Mouse (Mus musculus) intestine, postnatal 0 days (tissue): ENCODE data around the gene Sh3pxd2a. TPM values are rescaled to one million over a fixed set of nuclear protein-coding genes. Genes with fewer than 3 reads are reported as not detected.

Experiments
- ATAC-seq: fragments of 200-750 bp; cut with Nextera tagmentation; 2 replicates; pipeline ENCODE4 v1.8.0; 2017; ENCODE audit warnings: mild to moderate bottlenecking, moderate TSS enrichment, moderate library complexity
- H3K27ac ChIP-seq: fragments of 300-500 bp; sonication (generic); 2 replicates; pipeline ENCODE4 v1.5.1; 2014; ENCODE audit warnings: mild to moderate bottlenecking, low read depth, low read length, moderate library complexity
- H3K27me3 ChIP-seq: fragments of 300-500 bp; sonication (generic); replicated peaks from 2 replicates; pipeline ENCODE4 v1.6.1; 2014; ENCODE audit warnings: low read length, mixed read lengths; ENCODE audit not compliant: control insufficient read depth, insufficient read depth
- H3K36me3 ChIP-seq: fragments of 300-500 bp; sonication (generic); 2 replicates; pipeline ENCODE4 v1.6.1; 2014; ENCODE audit warnings: mild to moderate bottlenecking, moderate library complexity; ENCODE audit not compliant: control insufficient read depth, insufficient read depth
- H3K4me1 ChIP-seq: fragments of 300-500 bp; sonication (generic); replicated peaks from 2 replicates; pipeline ENCODE4 v1.6.1; 2014; ENCODE audit warnings: antibody characterized with exemption, low read length, mixed read lengths; ENCODE audit not compliant: control insufficient read depth, insufficient read depth
- H3K4me2 ChIP-seq: fragments of 300-500 bp; sonication (generic); replicated peaks from 2 replicates; pipeline ENCODE4 v1.6.1; 2014; ENCODE audit warnings: low read depth, mild to moderate bottlenecking, moderate library complexity
- H3K4me3 ChIP-seq: fragments of 300-500 bp; sonication (generic); 2 replicates; pipeline ENCODE4 v1.5.1; 2014; ENCODE audit warnings: low read depth, low read length
- H3K9ac ChIP-seq: fragments of 300-500 bp; sonication (generic); 2 replicates; pipeline ENCODE4 v1.6.1; 2014; ENCODE audit warnings: mild to moderate bottlenecking, low read depth, low read length
- H3K9me3 ChIP-seq: fragments of 300-500 bp; sonication (generic); 2 replicates; pipeline ENCODE4 v1.6.1; 2016; ENCODE audit warnings: mixed run types; ENCODE audit not compliant: control insufficient read depth
- CTCF ChIP-seq: sonication (generic); IDR thresholded peaks from 2 replicates; pipeline ENCODE4 v1.5.1; 2016; ENCODE audit warnings: low read depth, mild to moderate bottlenecking, control low read depth, antibody characterized with exemption, moderate library complexity
- WGBS: fragments of 180-500 bp; shearing (Covaris S2); extraction: QIAGEN DNeasy Blood & Tissue Kit; methylation state at CpG from one replicate; pipeline ENCODE4 v1.1.7; 2014; 5-methylcytosine and 5-hydroxymethylcytosine counted together
- polyA plus RNA-seq: library from polyadenylated mRNA; unstranded; fragments of >200 nt; fragmentation: Nextera tagmentation; extraction: Ambion mirVana; gene quantifications from 2 replicates; pipeline ENCODE4 v1.2.1, GENCODE M21; 2015

Gene Sh3pxd2a
- polyA plus RNA-seq, 1 experiment from 2014 or later, result 2.2 TPM

DNA sequence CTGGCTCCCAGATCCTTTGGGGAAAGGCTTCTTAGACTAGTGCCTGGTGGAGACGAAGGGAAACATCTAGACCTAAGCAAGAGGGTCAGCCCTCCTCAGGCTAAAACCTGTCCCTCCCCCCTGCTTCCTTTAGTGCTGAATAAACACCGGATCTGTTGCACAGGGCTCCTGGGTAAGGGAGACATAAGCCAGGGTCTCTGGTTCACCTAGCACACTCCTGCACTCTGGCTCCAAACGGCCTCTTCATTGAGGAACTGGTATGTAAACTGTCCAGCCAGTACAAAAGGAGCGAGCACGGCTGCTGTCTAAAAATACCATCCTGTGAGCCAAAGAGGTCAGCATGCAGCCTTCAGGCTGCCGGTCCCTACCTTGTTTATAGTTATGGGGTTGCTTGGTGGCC lies 76.8 kb downstream of the Sh3pxd2a start:
- Histone ChIP-seq H3K27me3 (no peaks in the 10 kb centered on the region), H3K4me3 (no peak overlapping the region), H3K4me1 (peaks cover 4% of the 10 kb centered on the region; the same call in 1 of the 2 replicates), H3K4me2 (no peak overlapping the region), H3K9ac (no peak overlapping the region), H3K9me3 (no peaks in the 10 kb centered on the region), H3K27ac (peak overlapping the region; percentile 60; the same call in 1 of the 2 replicates), H3K36me3 (no peaks in the 10 kb centered on the region)
- 58% methylated on average over 6 of the region's 6 CpGs for WGBS
- TF ChIP-seq CTCF, result no peak
- no peak for ATAC-seq

- no peak overlapping the region for H3K4me2 ChIP-seq
- ATAC-seq, result no peak
- no peaks in the 10 kb centered on the region for H3K9me3 ChIP-seq
- H3K4me1 ChIP-seq, result peaks cover 4% of the 10 kb centered on the region; the same call in 1 of the 2 replicates
- no peak overlapping the region for H3K27ac ChIP-seq
- no peak overlapping the region for H3K4me3 ChIP-seq
- WGBS, result 51% methylated on average over 10 of the region's 10 CpGs
- H3K9ac ChIP-seq, result no peak overlapping the region
- TF ChIP-seq CTCF, result no peak
- no peaks in the 10 kb centered on the region for H3K36me3 ChIP-seq
- H3K27me3 ChIP-seq, result no peaks in the 10 kb centered on the region
These were observed 78.2 kb downstream of the Sh3pxd2a start for GRCm38 (mm10) chr19:47385971-47386370.

DNA sequence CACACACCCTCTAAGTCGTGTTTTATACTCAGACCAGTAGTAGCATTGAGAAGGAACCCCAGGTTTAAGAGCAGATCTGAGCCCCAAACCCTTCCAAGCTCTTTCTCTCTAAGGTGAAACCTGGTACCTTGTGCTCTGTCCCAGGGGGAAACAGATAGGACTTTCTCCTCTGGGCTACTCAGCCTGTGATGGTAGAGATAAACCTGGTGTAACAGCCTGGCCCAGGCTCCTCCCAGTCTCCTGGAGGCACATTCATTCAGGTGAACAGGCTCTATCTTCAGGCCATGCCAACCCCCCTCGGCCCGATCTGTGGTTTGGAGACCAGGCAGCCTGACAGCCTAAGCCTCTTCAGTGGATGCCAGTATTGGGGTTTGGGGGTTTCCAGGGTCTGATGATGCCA lies 79.6 kb downstream of the Sh3pxd2a start:
- Histone ChIP-seq H3K4me3 (no peak overlapping the region), H3K9ac (no peak overlapping the region), H3K9me3 (no peaks in the 10 kb centered on the region), H3K27ac (no peak overlapping the region), H3K27me3 (no peaks in the 10 kb centered on the region), H3K36me3 (no peaks in the 10 kb centered on the region), H3K4me1 (peaks cover 4% of the 10 kb centered on the region; the same call in 1 of the 2 replicates), H3K4me2 (no peak overlapping the region)
- 59% methylated on average over 3 of the region's 3 CpGs for WGBS
- TF ChIP-seq CTCF, result no peak
- no peak for ATAC-seq

- H3K4me1 ChIP-seq, result peaks cover 4% of the 10 kb centered on the region; the same call in 1 of the 2 replicates
- 84% methylated on average over 12 of the region's 12 CpGs for WGBS
- TF ChIP-seq CTCF, result no peak
- H3K27ac ChIP-seq, result no peak overlapping the region
- no peak overlapping the region for H3K9ac ChIP-seq
- H3K27me3 ChIP-seq, result no peaks in the 10 kb centered on the region
- ATAC-seq, result no peak
- H3K4me2 ChIP-seq, result no peak overlapping the region
- no peaks in the 10 kb centered on the region for H3K36me3 ChIP-seq
- H3K4me3 ChIP-seq, result no peak overlapping the region
- no peaks in the 10 kb centered on the region for H3K9me3 ChIP-seq
These were observed 80.2 kb downstream of the Sh3pxd2a start for GRCm38 (mm10) chr19:47384036-47384435.

- Histone ChIP-seq H3K4me1 (0 out of 2 replicates have a peak, but pooled peaks cover 4% of the 10 kb centered on the region), H3K36me3 (no peaks in the 10 kb centered on the region), H3K27me3 (no peaks in the 10 kb centered on the region), H3K27ac (no peak overlapping the region), H3K9me3 (no peaks in the 10 kb centered on the region), H3K4me2 (no peak overlapping the region), H3K4me3 (no peak overlapping the region), H3K9ac (no peak overlapping the region)
- TF ChIP-seq CTCF, result peak; percentile 64
- no peak for ATAC-seq
- 80% methylated on average over 5 of the region's 5 CpGs for WGBS
These were observed 81.9 kb downstream of the Sh3pxd2a start for GRCm38 (mm10) chr19:47382268-47382667.

DNA sequence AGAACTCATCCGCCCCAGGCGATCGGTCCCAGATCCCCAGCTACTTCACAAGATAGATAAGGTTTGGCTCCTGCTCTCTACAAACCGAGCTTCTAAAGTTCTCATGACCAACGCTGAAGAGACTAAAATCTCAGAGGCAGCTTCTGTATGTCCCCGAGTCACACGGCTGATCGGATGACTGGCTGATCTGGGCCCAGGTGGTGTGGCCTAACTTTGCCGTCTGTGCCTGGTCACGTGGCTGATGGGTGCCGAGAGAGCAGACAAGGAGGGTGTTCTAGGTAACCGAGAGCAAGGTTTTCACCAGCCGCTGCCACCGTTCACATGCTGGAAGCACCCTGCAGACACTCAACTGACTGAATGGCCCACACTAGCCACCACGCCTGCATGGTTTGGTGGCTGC lies 83.2 kb downstream of the Sh3pxd2a start:
- H3K9me3 ChIP-seq, result no peaks in the 10 kb centered on the region
- H3K36me3 ChIP-seq, result no peaks in the 10 kb centered on the region
- no peak for ATAC-seq
- TF ChIP-seq CTCF, result no peak
- no peaks in the 10 kb centered on the region for H3K4me1 ChIP-seq
- H3K27ac ChIP-seq, result no peak overlapping the region
- no peak overlapping the region for H3K4me2 ChIP-seq
- H3K27me3 ChIP-seq, result no peaks in the 10 kb centered on the region
- H3K4me3 ChIP-seq, result no peak overlapping the region
- WGBS, result 89% methylated on average over 15 of the region's 15 CpGs
- H3K9ac ChIP-seq, result no peak overlapping the region

- ATAC-seq, result peak; percentile 63; the same call in 1 of the 2 replicates
- no peaks in the 10 kb centered on the region for H3K4me1 ChIP-seq
- no peak overlapping the region for H3K27ac ChIP-seq
These were observed 85.1 kb downstream of the Sh3pxd2a start for GRCm38 (mm10) chr19:47379141-47379540.

More at GRCm38 (mm10) chr19:47379141-47379540, 85.1 kb downstream of the Sh3pxd2a start:
- TF ChIP-seq CTCF, result 0 out of 2 replicates have a peak, but pooled peaks have one; percentile 26
- WGBS, result 55% methylated on average over 5 of the region's 5 CpGs
- Histone ChIP-seq H3K4me2 (no peak overlapping the region), H3K9me3 (no peaks in the 10 kb centered on the region), H3K36me3 (no peaks in the 10 kb centered on the region), H3K27me3 (no peaks in the 10 kb centered on the region), H3K4me3 (no peak overlapping the region), H3K9ac (no peak overlapping the region)
